Mouse (Mus musculus): Measurements from ENCODE around the gene Ftsj3.

DNA sequence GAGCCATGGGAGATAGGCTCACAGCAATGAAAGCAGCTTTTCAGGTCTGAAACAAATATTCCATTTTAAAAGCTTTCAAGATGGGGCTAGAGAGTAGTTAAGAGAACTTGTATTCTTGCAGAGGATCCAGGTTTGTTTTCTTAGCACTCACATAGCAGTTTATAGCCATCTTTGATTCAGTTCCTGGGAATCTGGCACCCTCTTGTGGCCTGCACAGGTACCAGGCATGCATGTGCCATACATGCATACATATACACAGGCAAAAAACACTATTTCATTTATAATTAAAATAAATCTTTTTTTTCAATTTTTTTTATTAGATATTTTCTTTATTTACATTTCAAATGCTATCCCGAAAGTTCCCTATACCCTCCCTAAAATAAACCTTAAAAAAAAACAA is 9.0 kb downstream of the Ftsj3 start:
- no peak for TF ChIP-seq CTCF (IDR thresholded peaks at IDR 0.05; ENCODE audit: control insufficient read depth, insufficient read depth, insufficient read length)
- TF ChIP-seq USF1 (IDR thresholded peaks at IDR 0.05; ENCODE audit: low read depth), result no peak
- no peak for TF ChIP-seq MYOG (IDR thresholded peaks at IDR 0.05; ENCODE audit: control insufficient read depth, extremely low read depth, insufficient read length)
- no peak for TF ChIP-seq FOSL1 (IDR thresholded peaks at IDR 0.05; ENCODE audit: insufficient read depth, low read length, poor library complexity, severe bottlenecking)
- no peak for TF ChIP-seq MYOD1 (IDR thresholded peaks at IDR 0.05; ENCODE audit: control insufficient read depth, insufficient read length, low read depth)
- no peak for TF ChIP-seq CEBPB (IDR thresholded peaks at IDR 0.05; ENCODE audit: low read depth)

Data from C2C12 (cell line).